Mouse (Mus musculus) skeletal muscle tissue, postnatal 0 days (tissue): ENCODE data around the gene Olfr1106. TPM values are rescaled to one million over a fixed set of nuclear protein-coding genes. Genes with fewer than 3 reads are reported as not detected.

ENCODE experiments used
- polyA plus RNA-seq: library from polyadenylated mRNA; unstranded; fragments of >200 nt; fragmentation: Nextera tagmentation; extraction: Ambion mirVana; gene quantifications from 2 replicates; pipeline ENCODE4 v1.2.1, GENCODE M21; 2015

Olfr1106 gene
- not detected in 2 replicates for polyA plus RNA-seq

GRCm38 (mm10) chr2:87052173-87052572 is at the start of gene Olfr1106:
Gene Olfr1106 (minus strand): TSS chr2:87052273.

GRCm38 (mm10) chr2:87095908-87096307 is 43.8 kb upstream of the Olfr1106 start, which contains the start of gene Olfr1109:
Gene Olfr1109 (minus strand): TSS chr2:87096008.

GRCm38 (mm10) chr2:87075717-87076116 is 23.6 kb upstream of the Olfr1106 start, which contains the start of gene Olfr1107:
Gene Olfr1107 (minus strand): TSS chr2:87075817.

GRCm38 (mm10) chr2:87036431-87036830 is 15.6 kb downstream of the Olfr1106 start, which contains the start of gene Olfr1105:
Gene Olfr1105 (minus strand): TSS chr2:87036531.

GRCm38 (mm10) chr2:87026980-87027379 is 25.1 kb downstream of the Olfr1106 start, which contains the start of gene Olfr1104:
Gene Olfr1104 (minus strand): TSS chr2:87027080.

GRCm38 (mm10) chr2:86998098-86998497 is 54.0 kb downstream of the Olfr1106 start, which contains the start of gene Olfr1102:
Gene Olfr1102 (plus strand): TSS chr2:86998398.

Other genes starting within 250 kb of the Olfr1106 start
- gene Olfr141, start 242.3 kb downstream of the Olfr1106 start, polyA plus RNA-seq: not detected in 2 replicates
- not detected in 2 replicates for gene Olfr1094, start 227.6 kb downstream of the Olfr1106 start, polyA plus RNA-seq
- gene Olfr1095, start 200.6 kb downstream of the Olfr1106 start, polyA plus RNA-seq: not detected in 2 replicates
- not detected in 2 replicates for gene Gm13723, start 177.5 kb downstream of the Olfr1106 start, polyA plus RNA-seq
- not detected in 2 replicates for gene Olfr1097, start 160.1 kb downstream of the Olfr1106 start, polyA plus RNA-seq
- gene Olfr1098, start 127.7 kb downstream of the Olfr1106 start, polyA plus RNA-seq: not detected in 2 replicates
- gene Olfr1099, start 91.6 kb downstream of the Olfr1106 start, polyA plus RNA-seq: not detected in 2 replicates
- gene Olfr1100, start 72.3 kb downstream of the Olfr1106 start, polyA plus RNA-seq: not detected in 2 replicates
- not detected in 2 replicates for gene Olfr1101, start 61.1 kb downstream of the Olfr1106 start, polyA plus RNA-seq
- gene Olfr1102, start 53.9 kb downstream of the Olfr1106 start, polyA plus RNA-seq: not detected in 2 replicates
- not detected in 2 replicates for gene Olfr1104, start 25.2 kb downstream of the Olfr1106 start, polyA plus RNA-seq
- not detected in 2 replicates for gene Olfr1105, start 15.7 kb downstream of the Olfr1106 start, polyA plus RNA-seq
- not detected in 2 replicates for gene Olfr1107, start 23.5 kb upstream of the Olfr1106 start, polyA plus RNA-seq
- not detected in 2 replicates for gene Olfr1109, start 43.7 kb upstream of the Olfr1106 start, polyA plus RNA-seq
- gene Olfr259, start 62.3 kb upstream of the Olfr1106 start, polyA plus RNA-seq: not detected in 2 replicates
- not detected in 2 replicates for gene Olfr1110, start 88.0 kb upstream of the Olfr1106 start, polyA plus RNA-seq
- not detected in 2 replicates for gene Olfr1111, start 100.4 kb upstream of the Olfr1106 start, polyA plus RNA-seq
- not detected in 2 replicates for gene Olfr1112, start 135.5 kb upstream of the Olfr1106 start, polyA plus RNA-seq
- gene Olfr1113, start 156.7 kb upstream of the Olfr1106 start, polyA plus RNA-seq: not detected in 2 replicates
- not detected in 2 replicates for gene Olfr1115, start 195.7 kb upstream of the Olfr1106 start, polyA plus RNA-seq
- gene Olfr1116, start 215.3 kb upstream of the Olfr1106 start, polyA plus RNA-seq: not detected in 2 replicates